Mouse (Mus musculus) kidney, embryonic 15.5 days (tissue): ENCODE results near the gene Zfp113. TPM values are rescaled to one million over a fixed set of nuclear protein-coding genes. Genes with fewer than 3 reads are reported as not detected.
A peak's percentile ranks its signal among the peaks of the same experiment; 100 is the strongest.

Experiments
- microRNA counts: library from miRNA; unstranded; fragments of <30 nt; microRNA quantifications from one replicate; lab custom pipeline; 2016
- microRNA-seq: library from miRNA; unstranded; fragments of <30 nt; microRNA quantifications from one replicate; pipeline ENCODE4, GENCODE M21; 2016
- polyA plus RNA-seq: library from polyadenylated mRNA; unstranded; fragments of >200 nt; fragmentation: Nextera tagmentation; extraction: Ambion mirVana; gene quantifications from 2 replicates; pipeline ENCODE4 v1.2.1, GENCODE M21; 2015

Gene Zfp113
- polyA plus RNA-seq, 1 experiment from 2014 or later: 23.2 TPM

MicroRNA genes within 50 kb of the gene (microRNA counts, 519-probe panel; counts per million panel counts)
- microRNA mmu-miR-106b (lab: Ali Mortazavi, UCI) (3,590 counts per million, percentile 91 among the panel's probes with 10 or more counts), microRNA mmu-miR-25 (lab: Ali Mortazavi, UCI) (4,186 counts per million, percentile 96 among the panel's probes with 10 or more counts), microRNA mmu-miR-93 (lab: Ali Mortazavi, UCI) (3,476 counts per million, percentile 90 among the panel's probes with 10 or more counts)

Small RNA genes lying within 50 kb of the gene (microRNA-seq; reads per million reads assigned to microRNA genes)
- gene Mir106b (7,460 reads per million, percentile 95 among the genes with 10 or more reads in this experiment), gene Mir25 (594 reads per million, percentile 76 among the genes with 10 or more reads in this experiment), gene Mir93 (10,683 reads per million, percentile 96 among the genes with 10 or more reads in this experiment)

Other genes with a start within 250 kb of the Zfp113 start
- 0.06 and 0.10 TPM in 2 replicates for gene Cyp3a13, start 234.1 kb downstream of the Zfp113 start, polyA plus RNA-seq
- gene Gjc3, start 192.6 kb downstream of the Zfp113 start, polyA plus RNA-seq: 0.05 TPM in 1 of 2 replicates, not detected in the other
- not detected in 2 replicates for gene Azgp1, start 174.2 kb downstream of the Zfp113 start, polyA plus RNA-seq
- not detected in 2 replicates for gene Smok3a, start 134.5 kb downstream of the Zfp113 start, polyA plus RNA-seq
- gene Smok3b, start 134.3 kb downstream of the Zfp113 start, polyA plus RNA-seq: not detected in 2 replicates
- gene Smok3c, start 102.5 kb downstream of the Zfp113 start, polyA plus RNA-seq: not detected in 2 replicates
- 22.9 and 23.5 TPM in 2 replicates for gene Zkscan1, start 70.7 kb downstream of the Zfp113 start, polyA plus RNA-seq
- gene Zscan21, start 38.8 kb downstream of the Zfp113 start, polyA plus RNA-seq: 61.4 and 64.6 TPM in 2 replicates
- gene Cops6, start 5.3 kb upstream of the Zfp113 start, polyA plus RNA-seq: 306 and 316 TPM in 2 replicates
- gene Ap4m1, start 16.3 kb upstream of the Zfp113 start, polyA plus RNA-seq: 24.2 and 28.2 TPM in 2 replicates
- 211 and 225 TPM in 2 replicates for gene Mcm7, start 16.7 kb upstream of the Zfp113 start, polyA plus RNA-seq
- gene Taf6, start 31.7 kb upstream of the Zfp113 start, polyA plus RNA-seq: 102 and 109 TPM in 2 replicates
- 61.9 and 62.9 TPM in 2 replicates for gene Cnpy4, start 31.7 kb upstream of the Zfp113 start, polyA plus RNA-seq
- 8.4 and 10.5 TPM in 2 replicates for gene Mblac1, start 38.6 kb upstream of the Zfp113 start, polyA plus RNA-seq
- gene Nxpe5, start 70.2 kb upstream of the Zfp113 start, polyA plus RNA-seq: not detected in 2 replicates
- 57.8 and 61.1 TPM in 2 replicates for gene Lamtor4, start 99.7 kb upstream of the Zfp113 start, polyA plus RNA-seq
- 5.9 and 6.5 TPM in 2 replicates for gene BC037034, start 108.3 kb upstream of the Zfp113 start, polyA plus RNA-seq
- gene Gal3st4, start 117.1 kb upstream of the Zfp113 start, polyA plus RNA-seq: 2.1 and 2.7 TPM in 2 replicates
- gene Gm43720, start 124.2 kb upstream of the Zfp113 start, polyA plus RNA-seq: 0.08 and 0.22 TPM in 2 replicates
- 27.8 and 29.8 TPM in 2 replicates for gene Gpc2, start 124.3 kb upstream of the Zfp113 start, polyA plus RNA-seq
- gene Stag3, start 124.5 kb upstream of the Zfp113 start, polyA plus RNA-seq: 3.9 and 4.1 TPM in 2 replicates
- gene Pvrig, start 186.2 kb upstream of the Zfp113 start, polyA plus RNA-seq: 0.23 TPM in 1 of 2 replicates, not detected in the other